Mouse (Mus musculus) T-cell, adult 2 months (primary cell): Measurements from ENCODE around the gene Rbbp5.

Experiments
- DNase-seq: peaks from one replicate; pipeline ENCODE4 v3.0.0; 2022; ENCODE audit warnings: low spot score

Rbbp5 gene

GRCm38 (mm10) chr1:132541824-132542599 is 64.8 kb downstream of the Rbbp5 start:
- no peak for DNase-seq

GRCm38 (mm10) chr1:132542762-132543306 is 65.7 kb downstream of the Rbbp5 start, which contains the start of gene Cntn2:
Gene Cntn2, minus strand, starts transcription at chr1:132543256.
- DNase-seq = no peak

GRCm38 (mm10) chr1:132543789-132544188 is 66.6 kb downstream of the Rbbp5 start:
- DNase-seq = no peak
